Mouse (Mus musculus): ENCODE results near the gene Macf1.

DNA sequence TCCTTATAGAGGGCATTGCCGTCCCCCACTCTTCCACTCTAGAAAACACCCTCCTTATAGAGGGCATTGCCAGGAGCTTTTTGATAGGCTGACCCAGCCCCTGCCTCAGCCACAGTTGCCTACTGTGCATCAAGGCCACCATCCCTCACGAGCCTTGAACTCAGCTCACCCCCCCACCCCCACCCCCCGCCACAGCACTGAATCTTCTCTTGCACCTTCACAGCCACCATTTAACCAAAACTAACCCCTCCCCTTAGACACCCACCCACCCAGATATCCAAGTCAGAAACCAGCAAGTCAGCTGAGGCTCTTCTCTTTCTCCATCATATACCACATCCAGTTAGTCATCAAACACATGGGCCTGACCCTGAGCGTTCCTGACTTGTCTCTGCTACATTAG lies 29.6 kb downstream of the Macf1 start:
- TF ChIP-seq GATA2 (IDR thresholded peaks at IDR 0.05; ENCODE audit: borderline replicate concordance, low read depth, low read length) = no peak
- TF ChIP-seq CTCF (IDR thresholded peaks at IDR 0.05; ENCODE audit: low read depth, low read length) = no peak
- no peak for TF ChIP-seq GATA1 (IDR thresholded peaks at IDR 0.05; ENCODE audit: borderline replicate concordance, low read length)
- TF ChIP-seq TAL1 (conservative IDR thresholded peaks at IDR 0.05; ENCODE audit: low read depth, low read length) = no peak
